Mouse (Mus musculus) midbrain, embryonic 11.5 days (tissue): Measurements from ENCODE around the gene Mavs. TPM values are rescaled to one million over a fixed set of nuclear protein-coding genes. Genes with fewer than 3 reads are reported as not detected.

Source experiments
- ATAC-seq: fragments of 200-750 bp; cut with Nextera tagmentation; 2 replicates; pipeline ENCODE4 v1.8.0; 2017; ENCODE audit warnings: moderate TSS enrichment, moderate library complexity; ENCODE audit not compliant: low FRiP score
- DNase-seq: peaks from one replicate; pipeline ENCODE4 v3.0.0; 2015; ENCODE audit warnings: low spot score; ENCODE audit errors: missing footprints
- H3K27ac ChIP-seq: fragments of 300-500 bp; sonication (generic); 2 replicates; pipeline ENCODE4 v1.5.1; 2014; ENCODE audit warnings: low read depth, low read length
- H3K27me3 ChIP-seq: fragments of 300-500 bp; sonication (generic); 2 replicates; pipeline ENCODE4 v1.6.1; 2014; ENCODE audit warnings: mild to moderate bottlenecking, low read length, moderate library complexity, mixed read lengths; ENCODE audit not compliant: control insufficient read depth, insufficient read depth
- H3K36me3 ChIP-seq: fragments of 300-500 bp; sonication (generic); 2 replicates; pipeline ENCODE4 v1.6.1; 2014; ENCODE audit warnings: mild to moderate bottlenecking, low read length, moderate library complexity, mixed read lengths; ENCODE audit not compliant: control insufficient read depth, insufficient read depth
- H3K4me1 ChIP-seq: fragments of 300-500 bp; sonication (generic); 2 replicates; pipeline ENCODE4 v1.6.1; 2014; ENCODE audit warnings: low read length; ENCODE audit not compliant: control insufficient read depth, insufficient read depth
- H3K4me2 ChIP-seq: fragments of 300-500 bp; sonication (generic); 2 replicates; pipeline ENCODE4 v1.6.1; 2014; ENCODE audit warnings: mild to moderate bottlenecking, moderate library complexity
- H3K4me3 ChIP-seq: fragments of 300-500 bp; sonication (generic); 2 replicates; pipeline ENCODE4 v1.5.1; 2014; ENCODE audit warnings: low read depth, low read length
- H3K9ac ChIP-seq: fragments of 300-500 bp; sonication (generic); 2 replicates; pipeline ENCODE4 v1.6.1; 2014; ENCODE audit warnings: low read length
- H3K9me3 ChIP-seq: fragments of 300-500 bp; sonication (generic); 2 replicates; pipeline ENCODE4 v1.6.1; 2016; ENCODE audit warnings: low read length; ENCODE audit not compliant: control insufficient read depth
- WGBS: fragments of 180-500 bp; shearing (Covaris S2); extraction: QIAGEN DNeasy Blood & Tissue Kit; methylation state at CpG from one replicate; pipeline ENCODE4 v1.1.7; 2014; 5-methylcytosine and 5-hydroxymethylcytosine counted together
- polyA plus RNA-seq: library from polyadenylated mRNA; unstranded; fragments of >200 nt; fragmentation: Nextera tagmentation; extraction: Ambion mirVana; gene quantifications from 2 replicates; pipeline ENCODE4 v1.2.1, GENCODE M21; 2014

The Mavs gene
- polyA plus RNA-seq, 1 experiment from 2014 or later, result 13.3 TPM

- Histone ChIP-seq H3K9ac (peak overlapping the region; percentile 77), H3K27me3 (no peaks in the 10 kb centered on the region), H3K4me1 (peaks cover 9% of the 10 kb centered on the region), H3K4me3 (peak overlapping the region; percentile 56; the same call in 1 of the 2 replicates), H3K9me3 (no peaks in the 10 kb centered on the region), H3K36me3 (no peaks in the 10 kb centered on the region), H3K4me2 (peak overlapping the region; percentile 78), H3K27ac (peak overlapping the region; percentile 22)
- DNase-seq, result no peak
- 85% methylated on average over 4 of the region's 4 CpGs for WGBS
- no peak for ATAC-seq
Measured at GRCm38 (mm10) chr2:131209125-131209795, 24.6 kb upstream of the Mavs start.

- DNase-seq (peak; percentile 99), ATAC-seq (peak; percentile 98)
- Histone ChIP-seq H3K4me3 (peak overlapping the region; percentile 56), H3K27ac (peak overlapping the region; percentile 67), H3K27me3 (no peaks in the 10 kb centered on the region), H3K9ac (peak overlapping the region; percentile 77), H3K4me1 (peaks cover 9% of the 10 kb centered on the region), H3K4me2 (peak overlapping the region; percentile 78), H3K36me3 (no peaks in the 10 kb centered on the region), H3K9me3 (no peaks in the 10 kb centered on the region)
- WGBS, result 3% methylated on average over 50 of the region's 50 CpGs
Measured at GRCm38 (mm10) chr2:131209969-131210792, 23.7 kb upstream of the Mavs start.

DNA sequence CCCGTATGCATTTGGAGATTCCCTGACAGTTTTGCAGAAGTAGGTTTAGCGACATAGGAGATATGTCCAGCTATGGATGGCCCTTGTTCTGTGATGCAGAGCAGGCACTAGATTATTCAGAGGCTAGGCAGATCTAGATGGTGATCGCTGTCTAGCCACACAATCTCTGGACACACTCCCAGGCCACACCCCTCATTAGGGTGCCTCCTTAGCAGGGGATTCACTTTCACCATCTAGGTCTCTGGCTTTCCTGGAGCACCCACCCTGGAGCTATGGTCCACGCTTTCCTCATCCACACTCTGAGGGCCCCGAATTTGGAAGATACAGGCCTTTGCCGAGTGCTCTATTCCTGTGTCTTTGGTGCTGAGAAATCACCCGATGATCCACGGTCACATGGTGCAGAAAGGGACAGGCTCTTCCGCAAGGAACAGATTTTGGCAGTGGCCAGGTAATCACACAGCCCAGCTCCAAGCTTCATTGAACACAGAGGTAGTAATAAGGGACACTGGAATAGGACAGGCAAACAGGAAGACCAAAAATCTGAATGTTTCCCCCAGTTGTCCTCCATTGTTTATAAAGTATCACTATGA lies 22.7 kb upstream of the Mavs start:
- no peaks in the 10 kb centered on the region for H3K9me3 ChIP-seq
- H3K4me2 ChIP-seq, result peak overlapping the region; percentile 78
- no peaks in the 10 kb centered on the region for H3K27me3 ChIP-seq
- H3K9ac ChIP-seq, result peak overlapping the region; percentile 77
- peaks cover 9% of the 10 kb centered on the region for H3K4me1 ChIP-seq
- H3K4me3 ChIP-seq, result peak overlapping the region; percentile 56
- no peak overlapping the region for H3K27ac ChIP-seq
- no peaks in the 10 kb centered on the region for H3K36me3 ChIP-seq
- DNase-seq (no peak), ATAC-seq (no peak)
- WGBS, result 72% methylated on average over 9 of the region's 9 CpGs

GRCm38 (mm10) chr2:131213773-131214172 lies 20.1 kb upstream of the Mavs start:
- WGBS, result 85% methylated on average over 7 of the region's 7 CpGs
- peaks cover 9% of the 10 kb centered on the region for H3K4me1 ChIP-seq
- no peaks in the 10 kb centered on the region for H3K27me3 ChIP-seq
- H3K4me2 ChIP-seq, result no peak overlapping the region
- H3K4me3 ChIP-seq, result no peak overlapping the region
- no peak overlapping the region for H3K9ac ChIP-seq
- no peaks in the 10 kb centered on the region for H3K9me3 ChIP-seq
- H3K36me3 ChIP-seq, result no peaks in the 10 kb centered on the region
- H3K27ac ChIP-seq, result no peak overlapping the region
- DNase-seq (no peak), ATAC-seq (no peak)

DNA sequence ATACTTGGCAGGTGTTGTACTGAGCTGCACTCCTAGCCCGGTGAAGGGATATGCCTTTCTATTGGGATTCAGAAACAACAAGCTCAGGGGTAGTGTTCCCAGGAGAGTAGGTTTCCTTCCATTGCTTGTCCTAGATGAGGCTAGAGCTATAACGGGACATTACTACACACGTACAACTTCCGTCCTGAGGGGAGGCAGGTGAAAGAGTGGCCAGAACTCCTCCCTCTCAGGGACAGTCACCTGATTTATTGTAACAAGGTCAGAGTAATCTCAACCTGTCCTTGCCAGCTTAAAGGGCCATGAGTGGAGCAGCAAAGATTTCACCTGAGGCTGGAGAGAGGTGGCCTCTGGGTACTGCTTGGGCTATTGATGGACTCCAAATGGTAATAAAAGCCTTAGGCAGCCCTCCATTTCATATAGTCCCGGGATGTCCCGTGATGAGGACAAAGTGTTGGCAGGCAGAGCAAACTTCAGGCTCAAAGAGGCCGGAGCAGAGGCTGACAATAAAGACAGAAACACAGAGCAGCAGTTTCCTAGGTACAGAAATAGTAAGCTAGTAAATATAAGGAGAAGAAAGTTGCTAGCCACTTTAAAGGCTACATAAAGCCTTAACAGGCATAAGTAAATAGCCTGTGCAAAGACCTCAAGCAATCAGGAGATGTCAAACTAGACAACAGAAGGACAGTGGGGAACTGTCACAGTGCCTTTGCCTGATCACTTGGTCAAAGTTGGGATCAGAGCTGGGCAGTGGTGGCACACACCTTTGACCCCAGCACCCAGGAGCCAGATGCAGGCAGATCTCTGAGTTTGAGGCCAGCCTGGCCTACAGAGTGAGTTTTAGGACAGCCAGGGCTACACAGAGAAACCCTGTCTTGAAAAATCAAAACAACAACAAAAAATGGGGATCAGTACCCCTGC lies 17.7 kb upstream of the Mavs start:
- Histone ChIP-seq H3K4me1 (peaks cover under 1% of the 10 kb centered on the region; the same call in 1 of the 2 replicates), H3K27me3 (no peaks in the 10 kb centered on the region), H3K27ac (no peak overlapping the region), H3K36me3 (no peaks in the 10 kb centered on the region), H3K9ac (no peak overlapping the region), H3K4me3 (no peak overlapping the region), H3K9me3 (no peaks in the 10 kb centered on the region), H3K4me2 (no peak overlapping the region)
- no peak for DNase-seq
- no peak for ATAC-seq
- 86% methylated on average over 7 of the region's 7 CpGs for WGBS

GRCm38 (mm10) chr2:131220030-131220429 lies 13.8 kb upstream of the Mavs start:
- Histone ChIP-seq H3K4me2 (no peak overlapping the region), H3K9ac (no peak overlapping the region), H3K4me3 (no peak overlapping the region), H3K36me3 (no peaks in the 10 kb centered on the region), H3K4me1 (no peaks in the 10 kb centered on the region), H3K9me3 (no peaks in the 10 kb centered on the region), H3K27me3 (no peaks in the 10 kb centered on the region), H3K27ac (no peak overlapping the region)
- WGBS, result 72% methylated on average over 4 of the region's 4 CpGs
- DNase-seq (no peak), ATAC-seq (no peak)

- no peaks in the 10 kb centered on the region for H3K36me3 ChIP-seq
- H3K4me3 ChIP-seq, result no peak overlapping the region
- ATAC-seq (no peak), DNase-seq (no peak)
- H3K27me3 ChIP-seq, result no peaks in the 10 kb centered on the region
- no peak overlapping the region for H3K9ac ChIP-seq
- no peaks in the 10 kb centered on the region for H3K9me3 ChIP-seq
- WGBS, result 87% methylated on average over 3 of the region's 3 CpGs
- no peak overlapping the region for H3K4me2 ChIP-seq
- H3K27ac ChIP-seq, result no peak overlapping the region
- H3K4me1 ChIP-seq, result no peaks in the 10 kb centered on the region
Measured at GRCm38 (mm10) chr2:131221853-131222515, 11.9 kb upstream of the Mavs start.

DNA sequence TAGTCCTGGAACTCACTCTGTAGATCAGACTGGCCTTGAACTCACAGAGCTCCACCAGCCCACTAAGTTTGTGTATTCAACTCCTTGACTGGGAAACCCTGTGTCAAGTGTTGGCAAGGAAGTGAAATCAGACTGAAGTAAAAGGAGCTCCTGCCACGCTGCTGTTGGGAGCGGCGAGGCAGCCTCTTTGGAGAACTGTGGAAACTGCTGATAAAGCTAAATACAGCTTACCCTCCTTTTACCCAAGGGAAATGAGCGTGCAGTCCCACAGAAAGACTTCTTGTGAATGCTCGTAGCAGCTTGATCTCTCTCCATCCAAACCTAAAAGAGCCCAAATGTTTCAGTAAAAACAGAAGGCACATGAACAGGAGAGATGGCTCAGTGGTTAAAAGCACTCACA lies 11.3 kb upstream of the Mavs start:
- no peak overlapping the region for H3K27ac ChIP-seq
- H3K9ac ChIP-seq, result no peak overlapping the region
- 69% methylated on average over 5 of the region's 5 CpGs for WGBS
- H3K36me3 ChIP-seq, result no peaks in the 10 kb centered on the region
- no peak overlapping the region for H3K4me2 ChIP-seq
- H3K4me1 ChIP-seq, result no peaks in the 10 kb centered on the region
- no peak for ATAC-seq
- no peaks in the 10 kb centered on the region for H3K27me3 ChIP-seq
- no peaks in the 10 kb centered on the region for H3K9me3 ChIP-seq
- H3K4me3 ChIP-seq, result no peak overlapping the region
- no peak for DNase-seq
